Mouse (Mus musculus) skeletal muscle tissue, adult 2 months (tissue): Measurements from ENCODE around the gene Lgi2.

Experiments
- DNase-seq: peaks from one replicate; pipeline ENCODE4 v3.0.0-alpha.2; 2012; ENCODE audit warnings: low read depth, low spot score

Lgi2 gene

DNA sequence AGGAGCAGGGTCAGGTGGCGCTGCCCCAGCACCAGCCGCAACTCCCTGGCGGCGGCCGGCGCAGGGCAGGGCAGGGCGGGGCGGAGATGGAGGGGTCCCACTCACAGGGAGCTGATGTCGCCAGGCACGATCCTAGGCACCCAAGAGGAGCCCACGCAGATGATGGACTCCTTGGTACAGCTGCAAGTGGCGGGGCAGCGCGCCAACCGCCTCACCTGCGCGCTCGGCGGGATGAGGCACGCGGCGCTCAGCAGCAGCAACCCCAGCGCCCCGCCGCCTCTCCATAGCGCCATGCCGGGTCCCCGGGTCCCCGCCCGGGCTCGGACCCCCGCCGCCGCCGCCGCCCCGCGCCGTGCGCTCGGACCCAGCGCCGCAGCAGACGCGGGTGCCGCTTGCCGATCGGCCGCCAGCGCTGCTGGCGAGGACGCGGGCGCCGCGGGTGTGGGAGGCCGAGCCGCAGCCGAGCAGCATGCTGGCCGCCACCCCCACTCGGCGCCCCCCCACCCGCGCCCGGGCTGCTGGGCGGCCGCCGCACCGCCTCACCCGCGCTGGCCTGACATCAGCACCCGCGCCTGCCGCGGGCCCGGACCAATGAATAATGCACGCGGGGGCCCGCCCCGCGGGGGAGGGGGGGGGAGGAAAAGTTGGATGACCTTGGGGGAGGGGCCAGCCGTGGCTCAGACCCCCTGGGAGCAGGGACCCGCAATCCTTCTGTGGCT lies at the start of gene Lgi2:
Gene Lgi2, minus strand, starts transcription at position 650 of the 719 bp plus-strand sequence.
- no peak for DNase-seq

DNA sequence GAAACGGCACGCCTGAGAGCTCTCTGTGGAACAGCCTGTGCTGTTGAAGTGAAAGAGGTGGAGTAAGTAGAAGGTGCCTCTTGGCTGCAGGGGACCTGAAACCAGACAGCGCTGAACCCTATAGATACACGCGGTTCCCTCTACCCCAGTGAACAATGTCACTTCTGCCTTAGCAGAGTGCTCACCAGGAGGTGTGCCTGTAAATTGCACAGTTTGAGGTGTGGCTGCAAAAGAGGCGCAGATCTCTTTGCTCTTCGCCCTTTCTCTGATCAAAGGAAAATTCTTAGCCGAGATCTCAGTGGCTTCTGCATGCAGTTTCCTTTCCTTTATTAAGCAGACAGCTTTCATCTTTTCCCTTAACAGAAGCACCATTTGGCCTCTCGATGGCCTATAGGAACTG lies 49.2 kb upstream of the Lgi2 start:
- DNase-seq: no peak

DNA sequence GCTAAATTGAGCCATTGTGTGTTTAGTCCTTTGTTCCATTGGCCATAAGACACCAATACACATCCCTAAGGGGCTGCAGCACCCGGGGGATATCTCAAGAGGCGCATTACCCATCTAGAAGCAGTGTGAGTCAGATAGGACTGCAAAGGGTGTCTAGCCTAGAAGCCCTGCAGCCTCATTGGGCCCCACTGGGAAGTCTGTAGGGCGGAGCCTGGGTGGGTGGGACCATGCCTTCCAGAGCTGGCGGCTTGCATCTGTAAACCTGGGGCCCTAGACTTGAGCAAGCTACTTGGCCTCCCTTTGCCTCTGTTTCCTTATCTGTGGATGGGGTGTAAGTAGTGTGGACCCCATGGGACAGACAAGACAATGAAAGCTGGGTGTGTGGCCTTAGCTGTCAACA lies 48.4 kb upstream of the Lgi2 start:
- no peak for DNase-seq

DNA sequence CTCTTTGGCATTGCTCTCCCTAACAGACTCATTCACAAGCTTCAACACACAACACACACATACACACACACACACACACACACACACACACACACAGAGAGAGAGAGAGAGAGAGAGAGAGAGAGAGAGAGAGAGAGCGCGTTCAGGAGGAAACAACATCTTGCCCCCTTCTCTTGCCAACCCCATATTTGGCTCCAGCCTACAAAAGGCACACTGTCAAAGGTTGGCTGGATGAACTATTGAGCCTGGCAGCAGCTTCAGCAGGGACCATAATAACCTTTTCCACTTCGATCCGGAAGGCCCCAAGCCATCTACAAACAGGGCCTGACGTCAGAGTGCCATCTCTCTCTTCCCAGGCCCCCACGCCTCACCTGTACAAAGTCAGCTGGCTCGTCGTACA lies 46.5 kb upstream of the Lgi2 start:
- DNase-seq: no peak

DNA sequence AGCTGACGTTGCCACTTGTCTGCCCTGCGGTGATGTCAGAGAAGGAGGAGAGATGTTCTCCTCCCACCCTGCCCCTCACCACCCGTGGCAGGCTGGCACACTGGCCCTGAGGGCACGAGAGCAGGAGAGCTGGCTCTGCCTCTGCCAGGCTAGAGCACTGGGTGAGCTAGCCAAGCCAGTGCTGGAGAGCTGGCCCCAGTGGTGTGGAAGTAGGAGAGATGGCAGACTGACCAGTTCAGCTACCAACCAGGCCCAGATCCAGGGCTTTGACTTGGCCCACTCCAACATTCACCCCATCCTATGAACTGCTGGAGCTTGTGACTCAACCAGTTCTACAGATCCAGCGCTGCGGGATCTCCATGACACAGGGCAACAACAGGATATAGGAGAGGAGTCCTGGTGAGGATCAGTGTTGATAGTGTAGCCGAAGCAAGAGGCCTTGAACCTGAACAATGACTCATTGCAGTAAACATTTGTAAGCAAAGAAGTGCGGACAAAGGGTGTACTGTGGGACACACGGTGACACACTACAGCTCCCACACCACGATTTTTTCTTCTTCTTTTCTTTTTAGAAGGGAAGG lies 45.1 kb upstream of the Lgi2 start:
- DNase-seq: no peak

DNA sequence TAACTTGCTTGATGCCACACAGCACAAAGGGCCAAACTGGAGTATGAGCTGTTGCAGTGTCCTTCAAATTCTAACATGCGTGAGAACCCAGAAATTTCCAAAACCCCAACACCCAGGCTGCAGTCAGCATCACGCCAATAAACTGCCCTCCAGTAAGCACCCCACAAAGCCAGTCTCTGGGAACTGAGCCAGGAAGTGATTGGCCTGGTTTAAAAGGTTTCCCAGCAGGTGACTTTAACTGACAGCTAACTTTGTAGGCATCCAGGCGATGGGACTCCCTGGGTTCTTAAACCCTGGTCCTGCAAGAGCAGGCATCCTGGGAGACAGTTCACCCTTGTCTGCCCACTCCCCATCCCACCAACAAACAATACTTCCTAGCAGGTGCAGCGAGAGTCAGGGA lies 44.0 kb upstream of the Lgi2 start:
- no peak for DNase-seq

DNA sequence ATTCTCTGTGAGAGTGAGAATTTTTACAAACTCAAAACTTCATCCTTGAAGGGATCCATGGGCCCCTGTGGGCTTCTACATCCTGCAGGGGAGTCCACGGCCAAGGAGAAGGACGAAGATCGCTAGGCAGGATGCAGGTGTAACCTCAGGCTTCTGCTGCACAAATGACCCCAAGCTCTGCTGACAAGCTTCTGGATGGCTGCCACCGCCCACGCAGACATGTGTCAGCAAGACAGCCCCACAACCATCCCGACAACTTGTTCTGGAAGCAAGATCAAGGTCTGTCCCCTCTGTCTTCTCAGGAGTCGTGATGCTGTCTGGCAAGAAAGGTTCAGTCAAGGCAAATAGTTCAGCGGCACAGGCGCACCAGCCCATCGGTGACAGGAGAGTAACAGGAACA lies 43.4 kb upstream of the Lgi2 start:
- DNase-seq: no peak

DNA sequence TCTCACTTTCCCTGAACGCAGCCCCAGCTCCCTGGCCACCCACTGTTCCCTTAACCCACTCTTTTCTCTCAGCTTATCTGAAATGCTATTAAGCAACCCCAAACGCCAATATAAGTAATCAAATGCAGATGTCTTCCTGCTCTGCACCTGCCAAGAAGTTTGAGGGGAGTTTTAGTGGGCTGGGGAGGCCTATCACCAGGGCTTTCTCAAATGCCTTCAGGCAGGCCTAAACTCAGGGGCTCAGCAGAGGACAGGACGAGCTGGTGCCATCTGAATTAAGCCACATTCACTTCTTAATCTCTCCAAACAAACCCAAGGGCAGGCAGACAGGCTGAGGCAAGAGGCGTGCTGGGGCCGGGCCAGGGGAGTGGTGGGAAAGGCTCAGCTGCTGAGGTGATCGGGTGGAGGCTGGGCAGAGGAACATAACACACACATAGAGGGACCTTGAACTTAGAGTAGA lies 38.4 kb upstream of the Lgi2 start:
- no peak for DNase-seq

DNA sequence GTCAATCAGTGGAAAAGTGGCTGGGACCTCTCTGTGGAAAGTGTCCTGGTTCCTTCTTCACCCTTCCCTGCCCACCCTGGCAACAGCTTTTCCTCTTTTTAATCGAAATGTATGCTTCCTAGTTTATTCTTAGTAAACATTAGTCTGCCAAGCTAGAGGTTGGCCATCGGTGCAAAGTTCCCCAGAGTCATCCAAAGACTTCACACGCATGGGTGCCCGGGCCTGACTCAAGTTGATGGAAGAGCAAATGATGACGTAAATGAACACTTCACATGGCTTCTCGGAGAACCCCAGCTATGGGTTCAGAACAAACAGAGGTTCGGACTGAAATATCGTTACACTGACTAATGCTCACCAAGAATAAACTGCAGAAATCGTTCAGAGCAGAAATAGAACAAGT lies 24.4 kb upstream of the Lgi2 start:
- no peak for DNase-seq

DNA sequence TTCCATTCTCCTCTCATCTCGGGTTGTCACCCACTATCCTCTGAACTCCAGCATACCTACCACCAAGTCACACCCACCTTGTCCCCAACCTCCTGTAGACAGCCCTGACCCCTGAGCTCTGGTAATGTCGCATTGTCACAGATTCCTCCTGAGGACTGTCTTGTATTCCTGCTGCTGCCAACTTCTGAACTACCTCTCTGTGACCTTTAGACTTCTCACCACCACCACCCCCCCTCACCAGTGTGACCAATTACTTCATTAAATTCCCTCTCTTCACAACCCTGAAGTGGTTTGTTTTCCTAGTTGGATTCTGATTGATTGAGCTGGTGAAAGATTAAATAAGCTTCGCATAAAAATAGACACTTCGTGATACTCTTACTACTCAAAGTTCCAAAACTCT lies 22.4 kb upstream of the Lgi2 start:
- DNase-seq: no peak

DNA sequence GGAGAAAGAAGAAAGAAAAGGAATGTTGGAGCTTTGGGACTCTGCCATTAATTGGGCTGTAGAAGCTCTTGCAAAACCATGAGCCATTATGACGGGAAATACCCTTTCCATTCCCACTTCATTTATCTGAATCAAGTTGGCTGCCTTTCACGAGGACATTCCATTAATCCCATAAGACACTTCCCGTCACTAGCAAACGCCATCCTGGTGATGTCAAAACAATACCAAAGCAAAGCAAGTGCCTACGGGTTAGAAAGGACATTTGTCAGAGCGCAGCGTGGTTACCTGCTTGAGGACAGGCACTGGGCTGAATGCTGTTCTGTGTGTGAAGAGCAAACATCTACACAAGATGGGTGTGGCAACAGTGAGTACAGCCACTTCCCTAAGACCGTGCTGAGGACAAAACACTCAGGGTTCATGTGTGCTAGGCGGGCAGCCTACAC lies 21.1 kb upstream of the Lgi2 start:
- DNase-seq: peak; percentile 45

DNA sequence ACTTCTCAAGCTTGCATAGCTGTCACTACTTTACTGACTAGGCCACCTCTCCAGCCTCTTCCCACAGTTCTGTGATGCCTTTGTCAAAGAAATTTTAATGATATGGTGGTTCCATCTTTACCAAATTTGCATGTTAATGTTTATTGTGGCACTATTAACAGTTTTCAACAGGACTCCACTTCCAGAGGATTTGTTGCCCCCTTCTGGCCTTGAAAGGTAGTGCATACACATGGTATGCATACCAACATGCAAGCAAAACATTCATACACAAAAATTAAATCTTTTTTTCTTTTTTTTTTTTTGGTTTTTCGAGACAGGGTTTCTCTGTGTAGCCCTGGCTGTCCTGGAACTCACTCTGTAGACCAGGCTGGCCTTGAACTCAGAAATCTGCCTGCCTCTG lies 6.3 kb upstream of the Lgi2 start:
- DNase-seq: no peak

DNA sequence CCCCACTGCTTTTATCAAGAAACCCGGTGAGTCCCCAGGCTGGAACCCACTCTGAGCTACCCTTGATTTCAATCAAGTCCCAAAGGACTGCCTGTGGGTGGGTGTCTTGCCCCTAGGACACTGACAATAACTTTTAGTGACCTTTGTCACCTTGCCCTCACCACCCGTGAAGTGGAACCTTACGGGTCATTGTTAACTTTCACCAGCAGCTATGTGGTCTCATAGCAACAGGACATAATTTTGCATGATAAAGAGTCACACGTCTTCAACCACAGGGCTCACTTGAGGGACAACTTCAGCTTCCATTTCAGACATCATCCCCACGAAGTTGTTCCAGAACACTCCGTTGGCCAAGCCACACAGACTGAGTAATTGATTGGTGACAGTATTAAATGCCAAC lies 4.5 kb upstream of the Lgi2 start:
- no peak for DNase-seq

DNA sequence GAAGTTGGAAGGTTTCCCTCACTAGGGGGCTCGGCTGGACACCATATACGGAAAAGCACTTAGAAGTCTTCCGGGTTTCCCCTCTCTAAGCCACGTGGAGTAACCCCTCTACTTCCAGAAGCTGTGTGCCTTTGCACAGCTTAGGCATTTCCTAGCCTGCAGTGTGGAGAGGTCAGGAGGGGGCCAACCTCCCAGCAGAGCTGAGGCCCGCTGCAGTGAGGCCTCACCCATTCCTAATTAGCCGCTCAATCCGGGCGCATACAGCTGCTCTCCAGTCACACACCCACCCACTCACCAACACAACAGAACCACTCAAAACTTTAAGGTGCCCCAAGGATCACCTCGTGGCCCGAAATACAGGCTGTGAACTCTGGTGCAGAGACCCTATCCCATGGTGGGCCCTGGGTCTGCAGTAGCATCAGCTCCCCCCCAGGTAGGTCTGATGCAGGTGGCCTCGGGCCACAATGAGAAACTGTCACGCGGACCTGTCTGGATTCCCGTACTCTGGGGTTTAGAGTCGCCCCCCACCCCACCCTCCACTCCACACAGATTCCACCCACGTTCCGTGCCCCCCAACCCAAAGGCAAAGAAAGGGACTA lies 949 bp downstream of the Lgi2 start:
- DNase-seq: no peak

DNA sequence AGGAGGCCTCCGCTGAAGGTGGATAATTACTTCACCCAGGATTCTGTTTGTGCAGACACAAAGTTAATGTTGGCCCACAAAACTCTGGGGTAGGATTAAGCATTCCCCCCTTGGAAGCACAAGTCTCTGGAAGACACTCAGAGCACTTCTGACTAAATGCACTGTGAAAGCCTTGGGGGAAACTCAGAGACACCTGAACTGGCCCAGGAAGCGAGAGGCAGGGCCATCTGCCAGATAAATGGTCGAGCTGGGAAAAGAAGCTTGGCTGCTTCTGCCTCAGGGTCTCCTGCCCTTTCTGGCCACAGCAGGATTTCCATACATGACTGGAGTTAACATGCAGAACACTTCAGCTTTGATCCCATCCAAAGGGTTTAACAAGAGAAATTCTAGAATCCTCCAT lies 1.9 kb downstream of the Lgi2 start:
- DNase-seq: no peak

DNA sequence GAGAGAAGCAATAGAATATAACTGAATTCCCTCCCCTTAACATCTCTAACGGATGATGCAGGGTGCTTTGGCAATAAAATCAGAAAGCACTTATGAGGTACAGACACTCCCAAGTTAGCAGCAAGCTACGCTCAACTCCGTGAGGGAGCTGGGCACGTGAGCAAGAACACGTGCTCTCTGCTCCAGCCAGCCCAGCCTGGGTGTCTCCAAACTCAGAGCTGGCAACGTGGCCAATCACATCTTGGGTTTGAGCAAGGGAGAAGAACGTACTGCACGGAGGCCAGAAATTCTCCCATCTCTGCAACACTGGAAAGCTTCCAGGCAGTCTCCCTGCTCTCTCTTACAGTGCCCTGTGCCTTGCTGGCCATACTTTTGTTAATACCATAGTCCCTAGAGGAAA lies 6.0 kb downstream of the Lgi2 start:
- DNase-seq: peak; percentile 72

DNA sequence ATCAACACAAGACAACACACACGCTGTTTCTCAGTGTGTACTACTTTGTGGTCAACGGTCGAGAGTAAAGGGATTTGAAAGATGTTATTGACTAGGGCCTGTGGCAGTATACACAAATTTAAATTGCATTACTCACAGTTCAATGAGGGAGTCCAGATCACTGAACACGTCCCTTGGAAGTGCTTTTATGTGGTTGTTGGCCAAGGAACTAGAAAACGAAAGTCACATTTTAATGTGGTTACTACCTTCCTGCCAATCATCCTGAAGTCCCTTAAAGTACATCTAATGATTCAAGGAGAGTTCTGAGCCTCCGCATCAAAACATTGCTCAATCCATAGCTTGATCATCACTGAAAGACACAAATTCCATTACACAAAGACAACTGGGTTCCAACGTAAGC lies 10.7 kb downstream of the Lgi2 start:
- DNase-seq: no peak

DNA sequence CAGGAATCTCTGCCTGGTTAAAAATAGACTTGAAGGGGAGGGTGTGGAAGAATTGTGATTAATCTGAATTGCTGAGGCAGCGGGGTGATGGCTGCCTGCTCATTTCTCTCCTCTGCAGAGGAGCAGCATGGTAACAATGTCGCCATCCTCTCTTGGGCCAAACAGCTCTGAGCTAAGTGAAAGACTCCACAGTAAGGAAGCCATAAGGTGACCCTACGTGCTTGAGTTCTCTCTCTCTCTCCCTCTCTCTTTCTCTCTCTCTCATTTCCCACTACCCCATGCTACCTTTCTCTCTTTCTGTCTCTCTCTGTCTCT lies 15.0 kb downstream of the Lgi2 start:
- no peak for DNase-seq

DNA sequence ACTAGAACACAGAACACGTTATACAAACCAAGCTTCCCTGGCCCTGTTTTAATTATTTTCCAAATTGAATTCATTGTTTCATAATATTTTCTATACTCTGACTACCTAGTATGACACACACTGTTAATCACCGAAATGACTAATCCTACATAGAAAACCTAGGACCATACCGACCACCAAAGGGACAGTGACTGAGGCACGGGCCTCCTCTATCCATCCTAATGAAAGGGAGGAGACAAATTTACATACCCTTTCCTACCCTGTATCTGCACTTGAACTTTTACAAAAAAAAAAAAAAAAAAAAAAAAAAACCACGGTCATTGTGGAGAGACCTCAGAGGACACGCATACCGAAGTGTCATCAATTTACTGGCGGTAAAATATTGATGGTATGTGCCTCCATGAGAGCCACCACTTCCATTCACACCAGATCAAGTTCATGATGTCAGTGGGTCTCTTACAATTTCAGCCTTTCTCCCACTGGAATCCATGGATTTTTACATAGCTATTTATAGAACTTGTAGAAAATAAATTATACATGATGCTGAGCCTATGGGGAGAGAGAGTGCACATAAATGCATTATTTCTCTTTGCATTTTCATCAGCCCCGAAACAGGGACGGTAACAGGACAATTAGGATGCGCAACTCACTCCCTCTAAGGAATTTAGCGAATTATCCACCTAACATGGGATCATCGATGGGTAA lies 15.5 kb downstream of the Lgi2 start:
- no peak for DNase-seq

DNA sequence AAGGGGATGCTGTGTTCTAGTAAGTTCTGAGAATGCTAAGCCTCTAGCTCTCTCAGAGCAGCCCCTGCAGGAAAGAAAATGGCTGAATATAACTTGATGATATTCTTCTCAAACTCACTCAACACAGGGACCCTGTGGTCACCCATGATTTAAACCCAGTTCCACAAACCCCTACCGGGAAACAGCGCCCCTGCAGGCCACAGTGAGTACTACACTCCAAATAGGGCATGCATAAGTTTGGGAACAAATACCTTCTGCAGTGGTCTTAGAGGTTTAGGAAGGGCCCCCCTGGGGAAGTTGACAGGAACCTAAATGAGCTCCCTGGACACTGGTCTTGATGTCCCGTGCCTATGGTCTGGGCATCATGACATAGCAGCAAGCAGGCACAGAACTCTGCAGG lies 19.3 kb downstream of the Lgi2 start:
- DNase-seq: no peak

DNA sequence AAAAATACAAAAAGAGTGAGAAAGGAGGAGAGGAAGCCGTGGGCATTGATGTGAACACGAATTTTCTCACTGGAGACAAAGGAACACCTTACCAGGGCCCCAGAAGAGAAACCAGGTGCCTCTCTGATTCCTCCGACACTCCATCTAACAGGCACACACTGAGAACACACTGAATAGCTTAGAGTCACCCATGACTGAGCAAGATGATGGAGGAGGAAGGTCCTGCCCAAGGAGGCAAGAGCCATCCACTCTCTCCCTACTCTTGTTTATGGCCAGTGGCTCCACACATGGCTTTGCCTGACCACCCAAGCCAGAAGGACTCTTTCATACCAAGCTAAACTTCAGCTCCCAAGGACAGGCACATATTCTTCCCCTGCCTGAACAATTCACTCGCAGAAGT lies 22.5 kb downstream of the Lgi2 start:
- no peak for DNase-seq

DNA sequence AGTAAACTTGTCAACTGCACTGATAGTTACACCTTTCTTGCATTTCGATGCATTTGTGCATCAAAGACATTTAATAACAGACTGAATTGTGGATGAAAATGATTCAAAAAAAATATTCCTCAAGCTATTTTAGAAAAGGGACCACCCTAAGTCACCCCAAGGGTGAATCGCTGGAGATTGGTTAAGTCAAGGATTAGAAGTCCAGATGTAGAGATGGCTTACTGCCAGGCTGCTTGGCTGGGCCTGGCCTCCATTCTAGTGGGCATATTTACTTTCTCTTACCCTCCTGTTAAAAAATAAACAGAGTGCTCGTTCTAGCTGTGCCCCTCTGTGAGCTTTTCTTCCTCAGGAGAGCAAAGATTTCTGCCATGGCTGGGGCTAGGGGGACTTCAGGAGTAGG lies 26.1 kb downstream of the Lgi2 start:
- no peak for DNase-seq

DNA sequence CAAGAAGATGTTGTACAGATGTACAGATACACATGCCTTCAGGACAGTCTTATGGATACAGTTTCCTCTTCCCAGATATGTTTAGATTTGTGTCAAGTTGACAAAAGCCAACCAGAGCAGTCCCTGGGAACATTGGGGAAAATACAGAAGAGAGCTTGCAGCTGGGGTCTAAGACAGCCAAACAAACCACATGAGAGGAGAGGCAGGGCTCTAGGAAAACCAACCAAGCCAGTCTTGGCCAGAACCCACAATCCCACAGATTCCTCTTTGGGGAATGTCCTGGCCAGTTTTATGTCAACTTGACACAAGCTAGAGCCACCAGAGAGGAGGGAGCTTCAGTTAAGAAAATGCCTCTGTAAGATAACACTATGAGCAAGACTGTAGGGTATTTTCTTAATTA lies 26.8 kb downstream of the Lgi2 start:
- peak; percentile 27 for DNase-seq
